Mouse (Mus musculus): Measurements from ENCODE around the gene Fam155a. TPM values are rescaled to one million over a fixed set of nuclear protein-coding genes. Genes with fewer than 3 reads are reported as not detected.

Gene Fam155a
- polyA plus RNA-seq, 1 experiment = 0.37 TPM

GRCm38 (mm10) chr8:9596003-9596402 lies 175.0 kb downstream of the Fam155a start:
- H3K27ac ChIP-seq (ENCODE audit: insufficient read depth, low read depth, low read length) = no peak overlapping the region
- no peaks in the 10 kb centered on the region for H3K36me3 ChIP-seq (ENCODE audit: control insufficient read depth, insufficient read depth, low read length)
- no peaks in the 10 kb centered on the region for H3K4me1 ChIP-seq (ENCODE audit: control insufficient read depth, insufficient read depth, insufficient read length, low read length)
- no peaks in the 10 kb centered on the region for H3K27me3 ChIP-seq (ENCODE audit: control insufficient read depth, insufficient read depth, low read length)
- no peak for TF ChIP-seq POLR2A (IDR thresholded peaks at IDR 0.05; ENCODE audit: low read depth, low read length)
- TF ChIP-seq CTCF (IDR thresholded peaks at IDR 0.05; ENCODE audit: extremely low read depth, insufficient read length, insufficient replicate concordance, low read depth, low read length) = no peak
- 62% methylated on average over 3 of the region's 3 CpGs for WGBS
- no peak overlapping the region for H3K4me3 ChIP-seq (ENCODE audit: low read depth, low read length)

- WGBS = 58% methylated on average over 6 of the region's 6 CpGs
- Histone ChIP-seq H3K4me1 (ENCODE audit: control insufficient read depth, insufficient read depth, insufficient read length, low read length) (no peaks in the 10 kb centered on the region), H3K36me3 (ENCODE audit: control insufficient read depth, insufficient read depth, low read length) (no peaks in the 10 kb centered on the region), H3K27me3 (ENCODE audit: control insufficient read depth, insufficient read depth, low read length) (no peaks in the 10 kb centered on the region), H3K4me3 (ENCODE audit: low read depth, low read length) (no peak overlapping the region), H3K27ac (ENCODE audit: insufficient read depth, low read depth, low read length) (no peak overlapping the region)
- TF ChIP-seq POLR2A (IDR thresholded peaks at IDR 0.05; ENCODE audit: low read depth, low read length) (no peak), CTCF (IDR thresholded peaks at IDR 0.05; ENCODE audit: extremely low read depth, insufficient read length, insufficient replicate concordance, low read depth, low read length) (no peak)
Observed at GRCm38 (mm10) chr8:9581836-9582235, 189.1 kb downstream of the Fam155a start.

DNA sequence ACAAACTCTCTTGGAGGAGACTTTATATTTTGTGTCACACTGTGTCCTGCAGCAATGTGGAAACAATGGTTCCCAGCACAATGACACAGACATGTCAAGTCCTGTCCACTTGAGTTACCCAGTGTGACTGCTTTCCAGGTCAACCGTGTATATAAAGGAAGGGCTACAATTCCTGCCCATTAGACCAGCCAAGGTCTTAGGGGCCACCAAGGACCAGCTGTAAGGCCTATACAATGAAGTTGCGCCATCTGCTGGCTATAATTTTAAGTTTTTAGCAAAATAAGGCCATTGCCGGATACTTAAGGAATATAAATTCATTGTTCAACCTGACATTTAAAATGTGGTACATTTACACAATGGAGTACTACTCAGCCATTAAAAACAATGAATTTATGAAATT lies 190.8 kb downstream of the Fam155a start:
- WGBS = 22% methylated on average over 3 of the region's 3 CpGs
- H3K4me3 ChIP-seq (ENCODE audit: low read depth, low read length) = no peak overlapping the region
- no peaks in the 10 kb centered on the region for H3K36me3 ChIP-seq (ENCODE audit: control insufficient read depth, insufficient read depth, low read length)
- no peaks in the 10 kb centered on the region for H3K4me1 ChIP-seq (ENCODE audit: control insufficient read depth, insufficient read depth, insufficient read length, low read length)
- H3K27me3 ChIP-seq (ENCODE audit: control insufficient read depth, insufficient read depth, low read length) = no peaks in the 10 kb centered on the region
- no peak overlapping the region for H3K27ac ChIP-seq (ENCODE audit: insufficient read depth, low read depth, low read length)
- TF ChIP-seq CTCF (IDR thresholded peaks at IDR 0.05; ENCODE audit: extremely low read depth, insufficient read length, insufficient replicate concordance, low read depth, low read length) (no peak), POLR2A (IDR thresholded peaks at IDR 0.05; ENCODE audit: low read depth, low read length) (no peak)

- H3K27me3 ChIP-seq (ENCODE audit: control insufficient read depth, insufficient read depth, low read length) = no peaks in the 10 kb centered on the region
- no peaks in the 10 kb centered on the region for H3K36me3 ChIP-seq (ENCODE audit: control insufficient read depth, insufficient read depth, low read length)
- H3K4me1 ChIP-seq (ENCODE audit: control insufficient read depth, insufficient read depth, insufficient read length, low read length) = no peaks in the 10 kb centered on the region
- 68% methylated on average over 2 of the region's 2 CpGs for WGBS
- no peak overlapping the region for H3K4me3 ChIP-seq (ENCODE audit: low read depth, low read length)
- H3K27ac ChIP-seq (ENCODE audit: insufficient read depth, low read depth, low read length) = no peak overlapping the region
- no peak for TF ChIP-seq POLR2A (IDR thresholded peaks at IDR 0.05; ENCODE audit: low read depth, low read length)
- no peak for TF ChIP-seq CTCF (IDR thresholded peaks at IDR 0.05; ENCODE audit: extremely low read depth, insufficient read length, insufficient replicate concordance, low read depth, low read length)
Observed at GRCm38 (mm10) chr8:9571977-9572376, 199.0 kb downstream of the Fam155a start.

DNA sequence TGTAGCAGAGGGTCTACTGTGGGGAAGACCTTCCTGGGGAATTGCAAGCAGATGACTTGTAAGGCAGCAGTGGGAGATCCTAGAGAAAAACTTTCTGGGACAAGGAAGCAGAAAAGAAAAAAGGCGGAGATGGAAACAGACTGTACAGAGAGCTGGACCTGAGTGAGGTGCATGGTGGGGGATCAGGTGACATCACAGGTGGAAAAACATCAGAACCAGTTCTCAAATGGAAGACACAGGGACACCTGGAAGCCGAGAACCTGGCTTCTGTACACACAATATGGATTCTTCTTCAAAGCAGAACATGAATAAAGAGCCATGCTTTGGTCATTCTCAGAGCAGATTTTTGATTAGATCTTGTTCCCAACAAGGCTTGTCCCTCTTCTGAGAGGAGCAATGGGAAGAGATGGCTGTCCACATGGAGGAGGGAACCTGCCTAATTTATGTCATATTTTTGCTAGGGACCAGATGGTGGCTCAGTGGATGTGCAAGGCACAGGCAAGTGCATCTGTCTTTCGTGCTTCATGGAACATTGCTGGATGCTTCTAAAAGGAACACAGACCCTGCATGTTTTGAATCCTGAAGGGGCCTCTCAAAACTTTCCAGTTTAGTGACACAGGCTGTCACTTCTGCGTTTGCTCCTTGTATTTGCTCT lies 201.3 kb downstream of the Fam155a start:
- no peaks in the 10 kb centered on the region for H3K4me1 ChIP-seq (ENCODE audit: control insufficient read depth, insufficient read depth, insufficient read length, low read length)
- WGBS = 67% methylated on average over 4 of the region's 4 CpGs
- TF ChIP-seq CTCF (IDR thresholded peaks at IDR 0.05; ENCODE audit: extremely low read depth, insufficient read length, insufficient replicate concordance, low read depth, low read length) (no peak), POLR2A (IDR thresholded peaks at IDR 0.05; ENCODE audit: low read depth, low read length) (no peak)
- H3K36me3 ChIP-seq (ENCODE audit: control insufficient read depth, insufficient read depth, low read length) = no peaks in the 10 kb centered on the region
- H3K27me3 ChIP-seq (ENCODE audit: control insufficient read depth, insufficient read depth, low read length) = no peaks in the 10 kb centered on the region
- H3K27ac ChIP-seq (ENCODE audit: insufficient read depth, low read depth, low read length) = no peak overlapping the region
- no peak overlapping the region for H3K4me3 ChIP-seq (ENCODE audit: low read depth, low read length)

DNA sequence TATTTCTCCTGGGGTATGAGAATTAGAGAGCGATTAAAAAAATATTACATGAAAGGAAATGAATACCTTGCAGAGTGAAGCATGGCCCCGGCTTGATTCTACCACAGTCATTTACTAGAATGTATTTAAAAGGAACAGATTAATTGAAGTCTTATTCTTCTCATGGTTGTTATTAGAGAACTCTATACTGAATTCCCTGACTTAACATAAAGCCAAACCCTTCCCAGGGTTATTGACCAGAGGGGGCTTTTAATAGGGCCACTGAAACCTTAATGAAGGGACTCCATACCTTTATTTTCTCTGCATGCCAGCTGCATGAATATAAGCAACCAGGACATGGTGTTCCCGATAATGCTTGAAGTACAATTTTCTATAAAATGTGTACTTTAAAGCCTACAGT lies 221.8 kb downstream of the Fam155a start:
- no peaks in the 10 kb centered on the region for H3K36me3 ChIP-seq (ENCODE audit: control insufficient read depth, insufficient read depth, low read length)
- H3K27me3 ChIP-seq (ENCODE audit: control insufficient read depth, insufficient read depth, low read length) = no peaks in the 10 kb centered on the region
- TF ChIP-seq POLR2A (IDR thresholded peaks at IDR 0.05; ENCODE audit: low read depth, low read length) (no peak), CTCF (IDR thresholded peaks at IDR 0.05; ENCODE audit: extremely low read depth, insufficient read length, insufficient replicate concordance, low read depth, low read length) (no peak)
- no peak overlapping the region for H3K4me3 ChIP-seq (ENCODE audit: low read depth, low read length)
- H3K27ac ChIP-seq (ENCODE audit: insufficient read depth, low read depth, low read length) = no peak overlapping the region
- no peaks in the 10 kb centered on the region for H3K4me1 ChIP-seq (ENCODE audit: control insufficient read depth, insufficient read depth, insufficient read length, low read length)
- 85% methylated on average over 3 of the region's 3 CpGs for WGBS

DNA sequence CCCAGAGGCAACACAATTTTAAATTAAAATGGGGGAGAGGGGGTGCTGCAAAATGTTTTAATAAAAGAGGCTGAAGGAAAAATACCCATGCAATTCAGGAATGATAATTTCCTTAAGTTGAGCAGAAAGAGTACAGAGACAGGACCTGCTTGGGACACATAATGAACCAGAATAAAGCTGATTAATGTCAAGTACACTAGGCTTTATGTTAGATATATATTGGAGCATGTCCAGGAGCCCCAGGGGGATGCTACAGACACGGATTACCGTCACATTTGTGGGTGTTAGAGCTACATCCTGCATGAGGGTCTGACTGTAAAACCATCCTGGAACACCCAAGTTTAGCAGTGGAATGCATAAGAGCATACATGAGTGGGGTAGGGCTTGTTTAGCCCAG lies 223.4 kb downstream of the Fam155a start:
- Histone ChIP-seq H3K27me3 (ENCODE audit: control insufficient read depth, insufficient read depth, low read length) (no peaks in the 10 kb centered on the region), H3K4me1 (ENCODE audit: control insufficient read depth, insufficient read depth, insufficient read length, low read length) (no peaks in the 10 kb centered on the region), H3K27ac (ENCODE audit: insufficient read depth, low read depth, low read length) (no peak overlapping the region), H3K4me3 (ENCODE audit: low read depth, low read length) (no peak overlapping the region), H3K36me3 (ENCODE audit: control insufficient read depth, insufficient read depth, low read length) (no peaks in the 10 kb centered on the region)
- no peak for TF ChIP-seq CTCF (IDR thresholded peaks at IDR 0.05; ENCODE audit: extremely low read depth, insufficient read length, insufficient replicate concordance, low read depth, low read length)
- 62% methylated on average over 2 of the region's 2 CpGs for WGBS
